Mouse (Mus musculus) gastrocnemius, adult 2 months (tissue): ENCODE data around the gene Mecom. TPM values are rescaled to one million over a fixed set of nuclear protein-coding genes. Genes with fewer than 3 reads are reported as not detected.

Experiments
- DNase-seq: peaks from one replicate; pipeline ENCODE4 v3.0.0; 2022
- H3K27ac ChIP-seq: fragments of 200-600 bp; 2 replicates; pipeline ENCODE4 v1.8.1; 2022; ENCODE audit warnings: mild to moderate bottlenecking
- H3K4me3 ChIP-seq: fragments of 200-600 bp; 2 replicates; pipeline ENCODE4 v1.8.1; 2022; ENCODE audit warnings: mild to moderate bottlenecking, moderate library complexity
- CTCF ChIP-seq: fragments of 200-600 bp; IDR thresholded peaks from 2 replicates; pipeline ENCODE4 v1.8.1; 2022; ENCODE audit warnings: antibody characterized with exemption, mild to moderate bottlenecking, moderate library complexity
- intact Hi-C: fragments of 180-260 bp; cut with DNase I; formaldehyde crosslinking; loops from one replicate; pipeline ENCODE4 v1.15.1; 2025
- total RNA-seq, 2 experiments: library from RNA; stranded (reverse); gene quantifications; 2 replicates each; pipeline ENCODE4 v1.2.3; 2021

Mecom gene
- total RNA-seq, 2 experiments from 2014 or later, result 5.8 to 6.9 TPM

DNA sequence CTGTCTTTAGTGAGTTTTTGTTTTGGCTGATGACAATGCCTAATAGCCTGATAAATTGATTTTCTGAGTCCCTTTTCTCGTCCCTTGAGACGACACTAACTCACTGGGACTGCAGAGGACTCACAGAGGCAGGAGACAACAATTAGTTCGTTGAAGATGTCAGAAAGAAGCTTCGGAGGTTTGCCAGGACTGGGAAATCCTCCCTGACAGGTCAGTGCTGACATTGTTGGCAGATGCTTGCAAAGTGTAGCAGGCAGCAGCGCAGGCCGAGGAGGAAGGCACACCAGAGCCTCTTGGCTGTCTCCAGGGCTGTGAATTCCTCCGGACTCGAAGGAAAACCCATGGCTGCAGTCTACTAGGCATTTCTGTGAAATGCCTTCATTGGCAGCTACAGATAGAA is 339.9 kb downstream of the Mecom start:
- no peak overlapping the region for H3K4me3 ChIP-seq
- intact Hi-C loops, result no loop called here
- H3K27ac ChIP-seq, result no peak overlapping the region
- TF ChIP-seq CTCF, result no peak
- DNase-seq, result no peak

DNA sequence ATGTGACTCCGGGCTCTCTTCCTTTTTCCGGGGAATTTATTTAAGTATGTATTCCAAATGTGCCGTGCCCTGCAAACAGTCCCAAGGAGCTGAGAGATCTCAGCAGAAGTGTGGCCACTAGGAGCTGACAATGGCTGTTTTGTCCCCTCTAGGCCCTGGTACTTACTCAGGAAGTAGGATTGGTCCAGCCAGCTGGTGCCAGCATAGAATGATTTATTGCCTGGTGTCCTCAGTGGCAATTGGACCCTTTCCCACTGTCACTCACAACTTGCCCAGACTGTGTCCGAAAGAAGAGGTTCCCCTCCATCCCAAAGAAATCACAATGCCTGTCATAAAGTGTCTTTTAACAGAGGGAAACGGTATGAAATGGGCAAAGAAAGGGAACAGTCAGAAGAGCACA is 340.4 kb downstream of the Mecom start:
- no peak for DNase-seq
- Histone ChIP-seq H3K27ac (no peak overlapping the region), H3K4me3 (no peak overlapping the region)
- peak; percentile 4; the same call in 1 of the 2 replicates for TF ChIP-seq CTCF
- intact Hi-C loops, result no loop called here

- TF ChIP-seq CTCF, result no peak
- intact Hi-C loops, result no loop called here
- DNase-seq, result no peak
Measured at GRCm38 (mm10) chr3:30206123-30206522, 341.7 kb downstream of the Mecom start.

GRCm38 (mm10) chr3:30203764-30204163 is 344.0 kb downstream of the Mecom start:
- no peak for TF ChIP-seq CTCF
- intact Hi-C loops, result no loop called here

More at GRCm38 (mm10) chr3:30206123-30206522, 341.7 kb downstream of the Mecom start:
- H3K27ac ChIP-seq, result no peak overlapping the region
- no peak overlapping the region for H3K4me3 ChIP-seq

GRCm38 (mm10) chr3:30198854-30199253 is 349.0 kb downstream of the Mecom start:
- no peak for DNase-seq
- intact Hi-C loops, result no loop called here
- Histone ChIP-seq H3K4me3 (no peak overlapping the region), H3K27ac (no peak overlapping the region)
- no peak for TF ChIP-seq CTCF

More at GRCm38 (mm10) chr3:30203764-30204163, 344.0 kb downstream of the Mecom start:
- Histone ChIP-seq H3K27ac (no peak overlapping the region), H3K4me3 (no peak overlapping the region)
- no peak for DNase-seq

DNA sequence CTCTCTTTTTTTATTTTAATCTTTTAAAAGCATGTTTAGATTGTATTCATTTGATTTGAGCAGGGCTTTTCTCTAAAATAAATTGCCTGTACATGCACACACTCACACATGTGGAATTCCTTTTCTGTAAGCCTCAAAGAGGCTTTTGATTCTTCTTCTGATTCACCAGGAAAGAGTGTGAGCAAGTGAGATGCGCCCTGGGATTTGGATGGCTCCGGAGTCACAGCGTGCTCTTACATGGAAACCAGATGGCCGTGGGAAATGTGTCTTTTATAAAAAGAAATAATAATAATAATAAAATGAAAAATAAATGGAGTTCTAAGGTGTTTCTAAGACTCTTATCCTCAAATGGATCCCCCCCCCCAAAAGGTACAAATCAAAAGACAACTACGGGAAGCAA is 349.6 kb downstream of the Mecom start:
- no peak for DNase-seq
- intact Hi-C loops, result no loop called here

GRCm38 (mm10) chr3:30195186-30195585 is 352.6 kb downstream of the Mecom start:
- TF ChIP-seq CTCF, result no peak
- Histone ChIP-seq H3K4me3 (no peak overlapping the region), H3K27ac (no peak overlapping the region)
- intact Hi-C loops, result no loop called here
- no peak for DNase-seq

More for the DNA sequence above, 349.6 kb downstream of the Mecom start:
- Histone ChIP-seq H3K27ac (no peak overlapping the region), H3K4me3 (no peak overlapping the region)
- TF ChIP-seq CTCF, result no peak

- DNase-seq, result no peak
- no peak for TF ChIP-seq CTCF
- Histone ChIP-seq H3K27ac (no peak overlapping the region), H3K4me3 (no peak overlapping the region)
- intact Hi-C loops, result no loop called here
Measured at GRCm38 (mm10) chr3:30192294-30193007, 355.4 kb downstream of the Mecom start.

GRCm38 (mm10) chr3:30189325-30189724 is 358.5 kb downstream of the Mecom start:
- H3K4me3 ChIP-seq, result no peak overlapping the region
- no peak for DNase-seq
- intact Hi-C loops, result no loop called here
- no peak for TF ChIP-seq CTCF
- no peak overlapping the region for H3K27ac ChIP-seq

DNA sequence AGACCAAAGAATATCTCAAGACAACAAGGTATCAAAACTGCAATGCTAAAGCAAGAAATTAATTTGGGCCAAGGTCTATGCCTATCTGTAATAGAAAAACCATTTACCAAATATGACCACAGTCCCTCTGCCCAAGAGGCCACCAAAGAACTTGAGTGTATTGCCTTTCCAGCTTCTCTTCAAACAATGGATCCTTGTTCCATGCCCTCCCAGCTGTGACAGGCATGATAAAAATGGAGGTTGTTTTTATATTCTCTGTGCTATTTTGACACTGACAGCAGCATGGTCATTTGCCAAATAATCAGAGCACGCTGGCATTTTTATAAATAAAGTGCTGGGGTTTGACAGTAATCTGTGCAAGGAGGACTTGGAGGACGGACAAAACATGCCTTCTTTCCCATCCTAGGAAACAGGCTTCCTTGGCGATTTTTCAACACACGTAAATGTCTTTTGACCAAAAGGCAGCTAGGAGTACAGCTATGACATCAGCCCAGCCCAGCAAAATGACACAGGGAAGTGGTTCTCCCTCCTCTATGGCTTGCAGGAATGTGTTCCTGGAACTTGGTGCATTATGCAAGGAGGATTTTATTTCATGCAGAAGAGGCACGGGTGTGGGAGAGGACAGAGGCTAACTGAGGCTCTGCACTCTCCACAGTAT is 359.9 kb downstream of the Mecom start:
- intact Hi-C loops, result no loop called here
- TF ChIP-seq CTCF, result no peak
- no peak overlapping the region for H3K4me3 ChIP-seq
- no peak overlapping the region for H3K27ac ChIP-seq
- no peak for DNase-seq

- Histone ChIP-seq H3K27ac (no peak overlapping the region), H3K4me3 (no peak overlapping the region)
- no peak for TF ChIP-seq CTCF
- DNase-seq, result no peak
- intact Hi-C loops, result no loop called here
Measured at GRCm38 (mm10) chr3:30181807-30182481, 365.9 kb downstream of the Mecom start.

- H3K27ac ChIP-seq, result no peak overlapping the region
- intact Hi-C loops, result no loop called here
Measured at GRCm38 (mm10) chr3:30176615-30177014, 371.2 kb downstream of the Mecom start.

GRCm38 (mm10) chr3:30173812-30174211 is 374.0 kb downstream of the Mecom start:
- H3K4me3 ChIP-seq, result no peak overlapping the region
- no peak for TF ChIP-seq CTCF
- H3K27ac ChIP-seq, result no peak overlapping the region
- intact Hi-C loops, result no loop called here
- no peak for DNase-seq

More at GRCm38 (mm10) chr3:30176615-30177014, 371.2 kb downstream of the Mecom start:
- no peak overlapping the region for H3K4me3 ChIP-seq
- DNase-seq, result no peak
- no peak for TF ChIP-seq CTCF
